Mouse (Mus musculus) urinary bladder, postnatal 0 days (tissue): ENCODE measurements around the gene Lrch1. TPM values are rescaled to one million over a fixed set of nuclear protein-coding genes. Genes with fewer than 3 reads are reported as not detected.

Source experiments
- polyA plus RNA-seq: library from polyadenylated mRNA; unstranded; fragments of >200 nt; fragmentation: Nextera tagmentation; extraction: Ambion mirVana; gene quantifications from 2 replicates; pipeline ENCODE4 v1.2.1, GENCODE M21; 2015

The Lrch1 gene
- 15.7 and 20.0 TPM in 2 replicates for polyA plus RNA-seq

GRCm38 (mm10) chr14:74947376-74948013 is at the start of gene Lrch1:
Gene Lrch1 (minus strand): TSS chr14:74947876.

DNA sequence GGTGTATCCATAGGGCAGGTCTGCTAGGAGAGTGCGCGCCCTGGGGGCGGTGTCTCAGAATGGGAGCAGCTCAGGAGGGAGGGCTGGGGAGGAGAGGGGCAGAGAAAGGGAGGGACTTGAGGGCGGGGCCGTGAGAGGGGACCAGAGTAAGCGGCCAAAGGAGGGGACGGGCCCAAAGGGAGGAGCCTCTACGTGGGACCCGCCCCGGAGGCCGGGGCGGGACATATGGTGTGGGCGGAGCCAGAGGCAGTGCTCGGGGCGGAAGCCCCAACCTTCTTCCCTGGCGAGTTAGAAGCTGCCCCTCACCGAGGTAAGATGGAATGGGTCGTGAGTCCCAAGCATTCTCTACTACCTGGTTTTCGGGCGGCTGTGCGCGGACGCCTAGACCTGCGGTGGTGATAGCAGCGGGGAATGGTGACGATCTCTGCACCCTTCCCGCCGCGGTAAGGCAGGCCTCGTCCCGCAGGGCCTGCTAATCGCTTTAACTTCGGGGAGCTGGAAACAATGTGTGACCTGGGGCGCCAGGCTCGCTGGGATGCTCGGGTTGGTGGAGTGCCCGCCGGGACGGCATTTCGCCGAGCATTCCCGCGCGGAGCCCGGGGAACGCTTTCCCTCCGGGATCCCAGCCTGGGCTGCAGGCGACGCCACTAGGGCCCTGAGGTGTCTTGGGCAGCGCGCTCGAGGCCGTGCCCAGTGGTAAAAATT is 215.4 kb downstream of the Lrch1 start, which contains the start of gene Esd:
Gene Esd, plus strand, starts transcription at position 219 of the 705 bp plus-strand sequence.

Other genes with a start within 250 kb of the Lrch1 start
- 351 and 375 TPM in 2 replicates for gene Esd, start 215.6 kb downstream of the Lrch1 start, polyA plus RNA-seq
- 0.44 and 0.69 TPM in 2 replicates for gene Rubcnl, start 68.2 kb upstream of the Lrch1 start, polyA plus RNA-seq
- gene Lrrc63, start 183.0 kb upstream of the Lrch1 start, polyA plus RNA-seq, result not detected in 2 replicates
- gene Lcp1, start 183.2 kb upstream of the Lrch1 start, polyA plus RNA-seq, result 21.4 and 33.0 TPM in 2 replicates